Mouse (Mus musculus) bone marrow, adult 2 months (tissue): ENCODE data around the gene Zfp317.

Source experiments
- CTCF ChIP-seq: fragments of 200-500 bp; IDR thresholded peaks from 2 replicates; pipeline ENCODE4 v1.5.1; 2011; ENCODE audit warnings: low read length, control low read depth; ENCODE audit not compliant: control insufficient read depth, insufficient read depth
- POLR2A ChIP-seq: fragments of 200-500 bp; IDR thresholded peaks from 2 replicates; pipeline ENCODE4 v1.6.1; 2011; ENCODE audit warnings: low read depth, mild to moderate bottlenecking, control low read depth, low read length, borderline replicate concordance; ENCODE audit not compliant: control insufficient read depth

- no peak for TF ChIP-seq CTCF
- TF ChIP-seq POLR2A = no peak
Measured at GRCm38 (mm10) chr9:19582317-19582716, 39.6 kb upstream of the Zfp317 start, which contains the start of gene Olfr855.
